Mouse (Mus musculus) embryonic fibroblast, embryonic 13.5 days (primary cell): ENCODE results near the gene Gjc2. TPM values are rescaled to one million over a fixed set of nuclear protein-coding genes. Genes with fewer than 3 reads are reported as not detected.

ENCODE experiments used
- H3K27ac ChIP-seq: 2 replicates; pipeline ENCODE4 v1.5.1; 2012; ENCODE audit warnings: low read length, control low read depth, inconsistent platforms; ENCODE audit not compliant: insufficient read depth
- H3K4me1 ChIP-seq: 2 replicates; pipeline ENCODE4 v1.6.1; 2011; ENCODE audit warnings: low read length; ENCODE audit not compliant: control insufficient read depth, insufficient read depth
- H3K4me3 ChIP-seq: 2 replicates; pipeline ENCODE4 v1.5.1; 2011; ENCODE audit warnings: mild to moderate bottlenecking, control low read depth, low read length; ENCODE audit not compliant: insufficient read depth
- CTCF ChIP-seq: IDR thresholded peaks from 2 replicates; pipeline ENCODE4 v1.5.1; 2011; ENCODE audit warnings: mild to moderate bottlenecking, control low read depth, low read length, moderate library complexity, borderline replicate concordance; ENCODE audit not compliant: insufficient read depth
- POLR2A ChIP-seq: IDR thresholded peaks from 2 replicates; pipeline ENCODE4 v1.6.1; 2011; ENCODE audit warnings: low read depth, mild to moderate bottlenecking, control low read depth, low read length, moderate library complexity
- polyA plus RNA-seq: library from polyadenylated mRNA; stranded (reverse); fragments of >200 nt; gene quantifications from 2 replicates; pipeline ENCODE4 v1.2.4, GENCODE M21; 2011; ENCODE audit warnings: low read depth; ENCODE audit not compliant: missing spikeins, insufficient read length

The Gjc2 gene
- 0.25 and 0.30 TPM in 2 replicates for polyA plus RNA-seq

DNA sequence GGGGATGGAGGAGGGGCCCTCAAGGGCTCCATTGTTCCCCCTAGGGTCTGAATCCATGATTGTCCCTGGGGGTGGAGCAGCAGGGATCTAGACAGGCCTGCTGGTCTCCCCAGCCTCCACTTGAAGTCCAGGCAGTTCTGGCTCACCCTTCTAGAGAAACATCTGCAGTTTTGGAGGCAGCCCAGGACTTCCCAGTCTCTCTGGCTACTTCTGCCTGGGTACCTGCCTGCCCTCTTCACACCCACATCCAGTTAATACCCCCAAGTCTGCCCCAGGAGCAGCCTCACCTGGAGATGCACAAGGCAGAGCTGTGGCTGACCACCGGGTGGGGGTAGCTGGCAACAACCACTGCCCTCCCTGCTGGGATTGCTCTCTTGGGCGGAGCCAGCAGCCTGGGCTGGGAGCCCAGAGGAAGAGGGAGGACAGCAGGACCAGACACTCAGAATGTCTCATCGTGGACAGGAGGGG is at the start of gene Gjc2:
Gene Gjc2, minus strand, starts transcription at position 350 of the 468 bp plus-strand sequence.
- peaks cover 4% of the 10 kb centered on the region; the same call in 1 of the 2 replicates for H3K4me1 ChIP-seq
- no peak within 1 kb of the TSS; the same call in 1 of the 2 replicates for H3K27ac ChIP-seq
- no peak within 1 kb of the TSS for H3K4me3 ChIP-seq
- TF ChIP-seq CTCF, result no peak
- no peak for TF ChIP-seq POLR2A

DNA sequence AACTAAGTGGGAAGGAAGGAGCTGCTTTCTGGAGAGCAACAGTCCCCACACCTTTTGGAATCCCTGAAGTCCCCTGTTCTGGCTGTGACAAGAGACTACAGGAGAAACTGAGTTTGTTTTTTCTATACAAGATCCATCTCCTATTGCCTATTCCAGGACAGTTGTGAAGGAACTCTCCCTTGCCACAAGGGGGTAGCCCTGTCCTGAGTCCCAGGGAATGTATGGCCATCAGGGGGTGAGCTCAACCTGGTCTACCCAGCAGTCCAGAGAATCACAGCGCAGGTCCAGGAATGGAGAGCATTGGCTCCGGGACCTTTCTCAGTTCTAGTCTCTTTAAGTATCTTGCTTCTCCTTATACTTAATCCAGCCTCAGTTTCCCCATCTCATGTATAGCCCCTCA is 49.8 kb upstream of the Gjc2 start:
- TF ChIP-seq POLR2A (no peak), CTCF (no peak)
- H3K4me3 ChIP-seq, result no peak overlapping the region
- no peaks in the 10 kb centered on the region for H3K4me1 ChIP-seq
- H3K27ac ChIP-seq, result no peak overlapping the region

DNA sequence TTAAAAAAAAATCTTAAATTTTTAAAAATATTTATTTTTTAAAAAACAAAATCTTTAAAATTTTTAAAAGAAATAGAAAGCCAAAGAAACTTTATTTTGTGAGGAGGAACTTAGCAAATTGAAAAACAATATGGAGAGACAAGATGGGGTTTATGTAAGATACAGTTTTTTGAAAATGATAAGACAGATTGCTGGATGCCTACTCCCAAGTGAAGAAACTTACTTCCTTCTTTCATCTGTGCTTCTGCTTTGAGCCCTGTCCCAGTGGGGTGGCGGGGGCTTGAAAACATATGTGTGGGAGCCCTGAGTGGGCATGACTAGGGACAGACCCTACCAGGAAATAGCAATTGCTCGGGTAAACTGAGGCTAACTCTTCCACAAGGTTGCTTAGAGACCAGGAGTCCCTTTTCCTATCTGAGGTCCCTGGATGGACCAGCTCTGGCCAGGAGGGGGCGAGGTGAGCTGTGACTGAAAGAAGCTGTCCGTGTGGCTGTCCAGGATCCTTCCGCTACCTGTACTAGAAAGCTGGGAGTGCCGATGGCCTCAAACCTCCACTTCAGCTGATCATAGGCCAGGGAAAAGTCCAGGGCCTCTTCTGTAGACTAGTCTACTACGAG is 47.2 kb upstream of the Gjc2 start:
- TF ChIP-seq CTCF (peak; percentile 83), POLR2A (no peak)
- H3K4me3 ChIP-seq, result no peak overlapping the region

DNA sequence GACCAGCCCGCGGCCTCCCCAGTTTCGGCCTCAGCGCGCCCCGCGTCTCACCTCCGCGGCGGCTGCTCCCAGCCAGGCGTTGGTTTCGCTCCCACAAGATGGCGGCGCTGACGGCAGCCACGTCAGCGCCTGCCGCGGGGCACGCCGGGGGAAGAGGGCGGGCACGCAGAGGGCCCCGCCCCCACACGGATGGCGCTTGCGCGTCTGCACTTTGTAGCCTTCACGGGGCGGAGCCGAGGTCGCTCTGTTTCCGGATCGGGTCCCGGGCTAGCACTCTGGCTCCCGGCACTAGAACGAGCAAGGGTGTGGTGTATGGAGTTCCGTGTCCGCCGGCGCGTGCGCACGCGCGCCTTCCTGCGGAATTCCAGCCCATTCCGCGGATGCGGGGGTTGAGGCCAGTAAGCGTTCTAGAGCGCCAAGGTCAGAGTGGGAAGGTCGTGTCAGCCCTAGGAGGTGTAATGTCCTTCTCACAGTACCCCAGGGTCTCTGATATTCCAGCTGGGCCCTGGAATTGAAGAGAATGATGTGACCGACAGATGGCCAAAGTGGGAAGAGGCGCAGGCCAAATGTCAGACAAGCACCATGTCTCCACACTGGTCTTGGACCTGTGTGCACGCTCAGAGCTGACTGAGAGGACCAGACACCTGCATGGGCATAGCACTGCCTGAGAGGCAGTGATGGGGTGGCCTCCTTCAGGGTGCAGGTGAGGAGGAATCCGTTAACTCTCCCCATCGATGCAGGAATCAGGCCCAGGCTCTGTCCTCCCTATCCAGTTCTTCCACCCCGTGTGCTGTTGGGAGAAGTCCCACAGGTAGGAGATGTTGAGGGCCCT is 45.3 kb upstream of the Gjc2 start, which contains the start of gene Arf1:
Gene Arf1, minus strand, starts transcription at position 149 of the 832 bp plus-strand sequence.
- Histone ChIP-seq H3K4me3 (peak within 1 kb of the TSS; percentile 97), H3K4me1 (peaks cover 9% of the 10 kb centered on the region; the same call in 1 of the 2 replicates), H3K27ac (peak within 1 kb of the TSS; percentile 92)
- TF ChIP-seq POLR2A (peak; percentile 73), CTCF (no peak)

More for the DNA sequence above, 47.2 kb upstream of the Gjc2 start:
- 0 out of 2 replicates have a peak, but pooled peaks cover under 1% of the 10 kb centered on the region for H3K4me1 ChIP-seq
- no peak overlapping the region for H3K27ac ChIP-seq

DNA sequence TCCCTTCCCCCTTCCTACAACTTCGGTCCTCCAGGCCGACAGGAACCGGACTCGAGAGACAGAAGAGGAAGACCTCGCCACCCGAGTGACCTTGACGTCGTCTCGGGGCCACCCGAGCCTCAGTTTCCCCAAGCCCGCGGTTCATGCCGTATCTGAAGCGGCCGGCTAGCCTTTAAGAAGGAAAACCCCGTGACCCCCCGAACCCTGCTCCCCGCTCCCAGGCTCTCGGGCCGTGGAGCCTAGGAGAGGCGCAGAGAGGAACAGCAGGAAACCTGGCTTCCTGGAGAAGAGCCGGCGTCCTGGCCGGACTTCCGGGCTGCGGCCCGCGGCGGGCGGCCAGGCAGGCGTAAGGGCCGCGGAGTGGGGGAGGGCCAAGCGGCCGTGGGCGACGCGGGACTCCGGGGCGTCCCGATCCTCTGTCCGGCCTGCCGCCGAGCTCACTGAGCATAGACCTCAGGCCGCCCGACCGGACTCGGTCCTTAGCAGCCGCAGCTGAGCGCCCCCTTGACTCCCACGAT is 44.6 kb upstream of the Gjc2 start:
- H3K27ac ChIP-seq, result peak overlapping the region; percentile 92
- H3K4me3 ChIP-seq, result peak overlapping the region; percentile 97
- peaks cover 11% of the 10 kb centered on the region; the same call in 1 of the 2 replicates for H3K4me1 ChIP-seq
- TF ChIP-seq POLR2A (no peak), CTCF (no peak)

DNA sequence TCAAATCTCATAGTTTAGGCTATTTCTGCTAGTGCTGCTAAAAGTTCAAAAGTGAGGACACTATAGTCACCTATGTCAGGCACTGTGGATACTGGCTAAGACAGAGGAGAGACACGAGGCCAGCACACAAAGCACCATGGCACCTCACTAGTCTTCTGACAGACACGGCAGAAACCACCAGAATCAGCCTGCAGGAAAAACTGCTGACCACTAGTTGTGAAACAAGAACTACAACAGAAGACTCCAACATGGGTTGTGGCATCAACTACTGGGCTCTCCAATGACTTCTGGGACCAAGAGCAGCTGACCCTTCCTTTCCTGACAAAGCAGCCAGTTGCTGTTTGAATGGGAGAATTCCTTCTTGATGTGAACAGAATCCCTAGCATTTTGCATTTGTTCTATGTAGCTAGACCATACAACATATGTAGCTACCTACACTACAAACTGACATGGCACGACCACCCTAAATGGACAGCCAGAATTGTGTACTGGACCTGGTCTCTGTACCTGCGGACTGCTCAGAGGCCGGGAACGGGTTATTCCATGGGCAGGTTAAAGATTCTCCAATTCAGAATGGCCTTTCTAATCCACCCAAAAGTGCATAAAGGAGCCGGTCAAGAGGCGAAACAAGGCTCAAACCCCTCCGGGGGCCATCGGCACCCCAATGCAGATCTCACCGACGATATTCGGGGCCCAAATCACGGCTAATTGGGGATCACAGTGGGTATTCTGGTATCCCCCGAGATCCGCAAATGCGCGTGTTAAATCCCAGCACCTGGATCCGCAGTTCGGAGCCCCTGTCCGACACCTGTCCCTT is 44.0 kb upstream of the Gjc2 start:
- peak overlapping the region; percentile 97 for H3K4me3 ChIP-seq
- peak overlapping the region; percentile 92 for H3K27ac ChIP-seq
- peaks cover 11% of the 10 kb centered on the region; the same call in 1 of the 2 replicates for H3K4me1 ChIP-seq
- TF ChIP-seq CTCF, result no peak
- TF ChIP-seq POLR2A, result no peak

DNA sequence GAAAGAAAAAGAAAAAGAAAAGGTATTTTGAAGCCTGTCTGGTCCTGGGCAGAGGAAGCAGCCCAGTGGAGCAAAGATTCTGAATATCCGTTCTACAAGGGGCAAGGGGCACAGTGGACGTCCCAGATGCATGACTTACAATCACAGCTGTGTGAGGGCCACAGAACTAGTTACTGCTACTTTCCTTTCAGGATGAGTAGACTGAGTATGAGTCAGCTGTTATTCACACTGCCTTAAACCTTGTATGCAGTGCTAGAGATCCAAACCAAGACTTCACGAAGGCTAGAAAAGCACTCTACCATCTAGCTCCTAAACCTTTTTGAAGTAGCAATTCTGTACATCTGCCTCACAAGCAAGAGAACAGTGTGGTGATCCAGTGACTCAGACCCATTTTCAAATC is 43.2 kb upstream of the Gjc2 start:
- peak overlapping the region; percentile 92 for H3K27ac ChIP-seq
- TF ChIP-seq CTCF (no peak), POLR2A (peak; percentile 30; the same call in 1 of the 2 replicates)
- H3K4me1 ChIP-seq, result peaks cover 13% of the 10 kb centered on the region
- peak overlapping the region; percentile 97 for H3K4me3 ChIP-seq

DNA sequence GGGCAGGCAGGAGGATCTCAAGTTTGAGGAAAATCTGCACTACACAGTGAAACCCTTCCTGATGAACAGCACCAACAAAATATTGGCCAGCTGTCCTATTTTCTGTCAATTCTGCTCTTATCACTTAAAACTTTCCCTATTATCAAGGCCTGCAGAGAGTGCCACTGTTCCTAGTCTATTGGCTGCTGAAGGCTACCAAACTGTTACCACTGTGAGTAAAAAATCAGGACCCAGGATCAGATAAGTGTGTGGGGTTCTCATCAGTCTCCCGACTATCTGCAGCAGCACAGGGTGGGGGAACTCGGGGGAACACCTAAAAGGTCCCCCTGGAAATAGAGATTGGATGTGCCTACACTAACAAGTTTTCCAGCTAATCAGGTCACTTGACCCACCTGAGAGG is 42.2 kb upstream of the Gjc2 start:
- Histone ChIP-seq H3K4me3 (peak overlapping the region; percentile 7; the same call in 1 of the 2 replicates), H3K27ac (no peak overlapping the region), H3K4me1 (peaks cover 14% of the 10 kb centered on the region)
- TF ChIP-seq POLR2A, result no peak
- TF ChIP-seq CTCF, result no peak

DNA sequence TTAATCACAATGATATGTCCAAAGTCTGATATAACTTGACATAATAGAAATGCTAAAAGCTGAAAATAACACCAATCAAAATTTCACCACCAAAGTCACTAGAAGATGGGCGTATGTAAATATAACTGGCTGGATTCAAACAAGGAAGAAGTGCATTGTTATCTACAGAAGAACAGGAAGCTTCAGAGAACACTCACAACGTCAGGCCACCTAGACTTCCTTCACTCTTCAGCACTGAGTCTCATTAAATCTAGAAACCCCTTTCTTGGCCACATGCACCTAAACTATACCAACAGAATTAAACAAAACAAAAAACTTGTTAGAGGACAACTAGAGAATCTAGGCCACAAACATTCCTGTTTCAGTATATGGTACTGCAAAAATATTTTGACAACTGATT is 41.5 kb upstream of the Gjc2 start:
- no peak overlapping the region for H3K4me3 ChIP-seq
- TF ChIP-seq CTCF, result no peak
- no peak for TF ChIP-seq POLR2A
- H3K4me1 ChIP-seq, result peaks cover 14% of the 10 kb centered on the region
- H3K27ac ChIP-seq, result no peak overlapping the region
